Mouse (Mus musculus): ENCODE measurements at regions not wholly inside any gene's neighbourhood (a gene's known extent, or its start where the extent isn't known, plus 50 kb on each side); places are given as distances from the start of the nearest gene placed in this dataset.

- TF ChIP-seq CTCF (IDR thresholded peaks at IDR 0.05; ENCODE audit: control insufficient read depth, insufficient read depth, insufficient read length) (no peak), USF1 (IDR thresholded peaks at IDR 0.05; ENCODE audit: low read depth) (no peak), MYOG (IDR thresholded peaks at IDR 0.05; ENCODE audit: control insufficient read depth, extremely low read depth, insufficient read length) (no peak), MAX (IDR thresholded peaks at IDR 0.05) (no peak), CEBPB (IDR thresholded peaks at IDR 0.05; ENCODE audit: low read depth) (no peak), MYOD1 (IDR thresholded peaks at IDR 0.05; ENCODE audit: control insufficient read depth, insufficient read length, low read depth) (no peak), FOSL1 (IDR thresholded peaks at IDR 0.05; ENCODE audit: insufficient read depth, low read length, poor library complexity, severe bottlenecking) (no peak)
Observed at GRCm38 (mm10) chr15:96867701-96868100, 168.2 kb upstream of the Slc38a2 start.
